Mouse (Mus musculus) lung, postnatal 0 days (tissue): ENCODE measurements around the gene Apoa5.

ENCODE experiments used
- CTCF ChIP-seq: IDR thresholded peaks from 2 replicates; pipeline ENCODE4 v1.5.1; 2016; ENCODE audit warnings: antibody characterized with exemption, mild to moderate bottlenecking
- EP300 ChIP-seq: IDR thresholded peaks from 2 replicates; pipeline ENCODE4 v1.6.1; 2016; ENCODE audit warnings: antibody characterized with exemption, mild to moderate bottlenecking, control low read depth

GRCm38 (mm10) chr9:46243584-46243983 is 24.8 kb upstream of the Apoa5 start:
- TF ChIP-seq EP300 (no peak), CTCF (no peak)
